Mouse (Mus musculus): ENCODE measurements around the gene Rad54l. TPM values are rescaled to one million over a fixed set of nuclear protein-coding genes. Genes with fewer than 3 reads are reported as not detected.

Rad54l gene
- total RNA-seq, 4 experiments from 2014 or later, result 1.0 to 1.4 (median 1.2) TPM

GRCm38 (mm10) chr4:116073146-116073545 lies 50.3 kb downstream of the Rad54l start:
- DNase-seq, result no peak

GRCm38 (mm10) chr4:116070116-116070515 lies 53.4 kb downstream of the Rad54l start:
- no peak for DNase-seq

- DNase-seq, result no peak
Measured at GRCm38 (mm10) chr4:116063855-116064254, 59.6 kb downstream of the Rad54l start.

- DNase-seq, result no peak
Measured at GRCm38 (mm10) chr4:116059012-116059726, 64.3 kb downstream of the Rad54l start.

GRCm38 (mm10) chr4:116057559-116057958 lies 65.9 kb downstream of the Rad54l start:
- no peak for DNase-seq

- peak; percentile 89 for DNase-seq
Measured at GRCm38 (mm10) chr4:116053399-116053961, 70.0 kb downstream of the Rad54l start, which contains the start of gene Nsun4. Gene Nsun4, minus strand, starts transcription at chr4:116053876.

- peak; percentile 45 for DNase-seq
Measured at GRCm38 (mm10) chr4:116052526-116053293, 70.8 kb downstream of the Rad54l start.

- DNase-seq, result no peak
Measured at GRCm38 (mm10) chr4:116049211-116049610, 74.3 kb downstream of the Rad54l start.

GRCm38 (mm10) chr4:116048130-116048920 lies 75.2 kb downstream of the Rad54l start:
- DNase-seq, result peak; percentile 45

- no peak for DNase-seq
Measured at GRCm38 (mm10) chr4:116047681-116048080, 75.8 kb downstream of the Rad54l start.

GRCm38 (mm10) chr4:116046604-116047003 lies 76.9 kb downstream of the Rad54l start:
- no peak for DNase-seq

Other genes with a start within 250 kb of the Rad54l start
- gene Kncn, start 239.3 kb downstream of the Rad54l start, total RNA-seq (2022), result not detected
- gene 6430628N08Rik, start 233.0 kb downstream of the Rad54l start, total RNA-seq (2022), result not detected
- gene Dmbx1, start 183.8 kb downstream of the Rad54l start, total RNA-seq (2022), result not detected
- 10 to 100 TPM in 1 of 4 experiments, 1 to 10 TPM in 3; 4.1 to 10.5 (median 6.0) TPM for gene Faah, start 105.8 kb downstream of the Rad54l start, total RNA-seq (2022)
- 10 to 100 TPM; 30.5 to 41.1 (median 34.8) TPM for gene Nsun4, start 69.8 kb downstream of the Rad54l start, total RNA-seq (2022)
- gene Uqcrh, start 48.6 kb downstream of the Rad54l start, total RNA-seq (2022), result 100 to 1,000 TPM; 390 to 507 (median 480) TPM
- gene Lrrc41, start 48.4 kb downstream of the Rad54l start, total RNA-seq (2022), result 10 to 100 TPM; 58.2 to 84.0 (median 64.9) TPM
- 10 to 100 TPM; 58.5 to 69.6 (median 62.9) TPM for gene Pomgnt1, start 150 bp upstream of the Rad54l start, total RNA-seq (2022)
- gene Lurap1, start 27.6 kb upstream of the Rad54l start, total RNA-seq (2022), result 10 to 100 TPM in 3 of 4 experiments, 1 to 10 TPM in 1; 8.3 to 14.0 (median 12.1) TPM
- gene Tspan1, start 43.9 kb upstream of the Rad54l start, total RNA-seq (2022), result not detected
- gene 1700042G07Rik, start 49.7 kb upstream of the Rad54l start, total RNA-seq (2022), result not detected
- gene Gm49337, start 49.7 kb upstream of the Rad54l start, total RNA-seq (2022), result not detected
- 10 to 100 TPM; 21.5 to 41.2 (median 31.1) TPM for gene Pik3r3, start 97.9 kb upstream of the Rad54l start, total RNA-seq (2022)